Mouse (Mus musculus): ENCODE measurements around the gene Txnrd2.

Txnrd2 gene

DNA sequence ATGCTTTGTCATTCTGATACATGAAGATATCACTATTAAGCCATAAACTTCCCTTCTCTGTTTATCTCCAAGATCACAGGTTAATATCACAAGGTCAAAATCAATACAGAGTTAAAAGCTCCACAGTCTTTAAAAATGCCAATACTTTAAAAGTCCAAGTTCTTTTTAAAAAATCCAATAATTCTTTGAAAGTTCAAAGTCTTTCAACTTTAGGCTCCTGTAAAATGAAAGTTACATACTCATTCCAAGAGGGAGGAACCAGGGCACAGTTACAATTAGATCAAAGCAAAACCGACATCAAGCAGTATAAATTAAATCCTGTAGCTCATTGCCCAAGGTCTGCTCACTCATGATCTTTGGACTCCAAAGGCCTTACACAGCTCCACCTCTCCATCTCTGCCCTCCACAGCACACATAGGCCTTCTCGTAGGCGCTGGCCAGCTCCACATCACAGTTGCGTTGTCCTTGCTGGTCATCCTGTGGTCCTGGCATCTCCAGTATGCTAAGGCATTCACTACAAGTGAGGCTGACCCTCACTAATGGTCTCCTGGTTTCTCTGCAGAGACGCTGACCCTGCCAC is 7.2 kb downstream of the Txnrd2 start:
- in situ Hi-C loops (cut with MboI; ENCODE audit: unreplicated experiment in 2 of 2): loop anchor here in 1 of 2 experiments (25.0 kb wide), 1 partner anchor 854 kb away; no protein-coding TSS in a partner anchor

DNA sequence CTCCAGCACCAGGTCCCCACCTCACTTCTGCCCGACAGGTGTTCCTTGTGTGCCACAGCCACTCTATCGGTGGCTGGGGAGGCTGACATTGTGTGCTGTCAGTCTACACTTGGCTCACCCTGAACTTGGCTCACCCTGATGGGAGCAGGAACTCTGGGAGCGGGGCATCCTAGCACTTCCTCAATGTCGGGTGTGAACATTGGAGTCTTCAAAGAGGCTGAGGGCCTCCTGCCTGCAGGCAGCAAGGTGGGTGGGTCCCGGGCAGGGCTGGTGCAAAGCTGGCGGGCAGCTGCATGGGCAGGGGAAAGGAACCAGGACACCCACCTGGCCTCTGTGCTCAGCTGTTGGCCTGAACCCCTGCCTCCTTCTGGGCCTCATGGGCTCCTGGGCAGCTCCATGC is 9.9 kb downstream of the Txnrd2 start:
- in situ Hi-C loops (cut with MboI; ENCODE audit: unreplicated experiment in 2 of 2): loop anchor here in 1 of 2 experiments (25.0 kb wide), 1 partner anchor 851 kb away; no protein-coding TSS in a partner anchor

GRCm38 (mm10) chr16:18443385-18443841 is 17.2 kb downstream of the Txnrd2 start:
- in situ Hi-C loops (cut with MboI; ENCODE audit: unreplicated experiment in 2 of 2): loop anchor here (5.0 to 25.0 kb wide), 3 partner anchors 51 to 844 kb away; partner anchors contain the start of genes Gnb1l (in 1 of the 2) and Rtl10 (in 1 of the 2)

GRCm38 (mm10) chr16:18447243-18447642 is 21.1 kb downstream of the Txnrd2 start:
- in situ Hi-C loops (cut with MboI; ENCODE audit: unreplicated experiment in 2 of 2): loop anchor here (10.0 to 25.0 kb wide), 2 partner anchors 48 to 840 kb away; partner anchors contain the start of genes Gnb1l (in 1 of the 2) and Rtl10 (in 1 of the 2)

GRCm38 (mm10) chr16:18448104-18448503 is 21.9 kb downstream of the Txnrd2 start:
- in situ Hi-C loops (cut with MboI; ENCODE audit: unreplicated experiment in 2 of 2): loop anchor here (10.0 to 25.0 kb wide), 2 partner anchors 47 to 839 kb away; partner anchors contain the start of genes Gnb1l (in 1 of the 2) and Rtl10 (in 1 of the 2)

GRCm38 (mm10) chr16:18449005-18449404 is 22.8 kb downstream of the Txnrd2 start:
- in situ Hi-C loops (cut with MboI; ENCODE audit: unreplicated experiment in 2 of 2): loop anchor here (10.0 to 25.0 kb wide), 2 partner anchors 46 to 838 kb away; partner anchors contain the start of genes Gnb1l (in 1 of the 2) and Rtl10 (in 1 of the 2)

DNA sequence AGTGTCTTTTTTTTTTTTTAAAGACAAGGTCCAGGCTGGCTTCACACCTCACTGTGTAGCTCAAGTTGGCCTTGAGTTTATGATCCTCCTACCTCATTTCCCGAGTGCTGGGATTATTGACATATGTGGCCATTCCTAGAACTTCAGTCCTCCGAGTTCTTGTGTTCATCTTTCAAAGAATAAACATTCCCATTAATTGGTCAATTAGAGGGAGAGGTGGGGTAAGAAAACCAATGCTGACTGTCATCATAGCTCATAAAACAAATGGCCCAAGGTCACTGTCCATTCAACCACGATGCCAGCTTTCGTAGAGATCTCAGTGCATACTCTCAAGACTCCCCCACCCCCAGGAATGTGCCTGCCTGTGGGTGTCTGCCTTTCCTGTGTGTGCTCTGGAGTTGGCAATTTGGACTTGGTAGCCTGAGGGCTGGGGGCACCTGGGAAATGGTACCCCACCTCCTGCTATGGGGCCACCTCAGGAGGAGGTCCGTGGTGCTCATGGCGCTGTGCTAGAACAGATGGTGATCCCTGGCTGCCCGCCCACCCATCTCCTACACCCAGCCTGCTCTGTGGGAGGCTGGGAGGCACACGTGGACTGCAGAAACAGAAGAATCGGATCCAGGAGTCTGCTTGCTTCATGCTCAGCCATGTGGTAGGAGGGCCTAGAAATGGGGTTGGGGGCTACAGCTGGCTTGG is 25.4 kb downstream of the Txnrd2 start:
- in situ Hi-C loops (cut with MboI; ENCODE audit: unreplicated experiment in 2 of 2): no loop called here

DNA sequence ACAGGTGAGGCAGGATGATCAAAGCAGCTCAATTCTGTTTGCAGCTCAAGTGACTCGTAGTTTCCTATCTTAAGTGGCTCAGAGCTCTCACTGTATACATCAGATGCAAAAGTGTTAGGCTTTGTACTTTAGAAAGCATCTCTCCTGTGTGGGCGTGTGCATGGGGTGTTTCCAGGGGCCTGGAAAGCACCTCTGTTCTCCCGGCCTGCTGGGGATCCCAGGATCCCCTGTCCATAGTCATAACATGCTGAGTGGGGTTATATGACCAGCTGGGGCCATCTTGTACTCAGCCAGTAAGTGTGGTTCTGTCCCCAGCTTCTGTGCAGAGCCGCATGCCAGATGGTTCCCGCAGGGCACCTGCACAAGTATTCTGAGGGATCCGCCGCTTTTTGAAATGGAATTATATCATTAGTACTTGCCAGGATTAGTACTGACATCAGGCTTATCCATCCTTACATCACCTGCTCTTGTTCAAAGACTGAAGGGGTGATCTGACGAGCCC is 26.2 kb downstream of the Txnrd2 start:
- in situ Hi-C loops (cut with MboI; ENCODE audit: unreplicated experiment in 2 of 2): no loop called here

GRCm38 (mm10) chr16:18453846-18454245 is 27.7 kb downstream of the Txnrd2 start:
- in situ Hi-C loops (cut with MboI; ENCODE audit: unreplicated experiment in 2 of 2): no loop called here

GRCm38 (mm10) chr16:18455407-18455806 is 29.2 kb downstream of the Txnrd2 start:
- in situ Hi-C loops (cut with MboI; ENCODE audit: unreplicated experiment in 2 of 2): no loop called here

DNA sequence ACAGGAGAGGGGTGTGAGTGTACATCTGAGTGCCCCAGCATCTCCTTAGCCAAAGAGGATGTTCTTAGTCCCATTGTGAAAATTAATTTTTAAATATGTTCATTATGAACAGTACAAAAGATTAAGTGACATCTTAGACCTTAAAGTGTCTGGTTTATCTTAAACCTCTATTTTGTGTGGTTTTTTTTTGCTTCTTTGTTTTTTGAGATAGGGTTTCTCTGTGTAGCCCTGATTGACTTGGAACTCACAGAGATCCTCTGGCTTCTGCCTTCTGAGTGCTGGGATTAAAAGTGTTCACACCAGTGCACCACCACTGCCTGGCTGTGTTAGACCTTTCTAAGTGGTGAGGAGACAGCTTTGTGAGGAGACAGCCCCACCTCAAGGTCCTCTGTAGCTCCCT is 32.5 kb downstream of the Txnrd2 start:
- in situ Hi-C loops (cut with MboI; ENCODE audit: unreplicated experiment in 2 of 2): no loop called here

- in situ Hi-C loops (cut with MboI; ENCODE audit: unreplicated experiment in 2 of 2): no loop called here
These were observed 33.3 kb downstream of the Txnrd2 start for GRCm38 (mm10) chr16:18459335-18459954.

DNA sequence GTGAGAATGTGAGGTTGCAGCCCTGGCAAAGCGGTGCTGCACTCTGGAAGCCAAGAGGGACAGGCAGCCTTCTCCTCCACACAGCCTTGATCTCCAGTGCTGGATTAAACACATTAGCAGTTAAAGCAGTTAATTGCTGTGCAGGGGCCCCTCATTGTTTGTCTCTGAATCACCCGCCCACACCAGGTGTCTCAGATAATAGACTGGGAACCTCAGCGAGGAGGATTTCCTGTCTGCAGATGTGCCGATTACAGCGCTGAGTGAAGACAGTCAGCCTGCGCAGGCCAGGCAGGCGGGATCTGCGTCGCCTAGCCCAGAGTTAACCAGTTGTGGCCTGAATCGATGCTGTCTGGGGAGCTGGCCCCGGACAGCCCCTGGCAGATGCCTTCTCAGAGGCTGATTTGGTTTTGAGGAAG is 33.8 kb downstream of the Txnrd2 start:
- in situ Hi-C loops (cut with MboI; ENCODE audit: unreplicated experiment in 2 of 2): loop anchor here in 1 of 2 experiments (5.0 kb wide), 1 partner anchor 37 kb away; the partner anchor contains the start of genes Gnb1l and Rtl10

GRCm38 (mm10) chr16:18460826-18461225 is 34.6 kb downstream of the Txnrd2 start:
- in situ Hi-C loops (cut with MboI; ENCODE audit: unreplicated experiment in 2 of 2): loop anchor here in 1 of 2 experiments (5.0 kb wide), 1 partner anchor 36 kb away; the partner anchor contains the start of genes Gnb1l and Rtl10

- in situ Hi-C loops (cut with MboI; ENCODE audit: unreplicated experiment in 2 of 2): loop anchor here in 1 of 2 experiments (5.0 kb wide), 1 partner anchor 35 kb away; the partner anchor contains the start of genes Gnb1l and Rtl10
These were observed 35.8 kb downstream of the Txnrd2 start for GRCm38 (mm10) chr16:18462031-18462430.

DNA sequence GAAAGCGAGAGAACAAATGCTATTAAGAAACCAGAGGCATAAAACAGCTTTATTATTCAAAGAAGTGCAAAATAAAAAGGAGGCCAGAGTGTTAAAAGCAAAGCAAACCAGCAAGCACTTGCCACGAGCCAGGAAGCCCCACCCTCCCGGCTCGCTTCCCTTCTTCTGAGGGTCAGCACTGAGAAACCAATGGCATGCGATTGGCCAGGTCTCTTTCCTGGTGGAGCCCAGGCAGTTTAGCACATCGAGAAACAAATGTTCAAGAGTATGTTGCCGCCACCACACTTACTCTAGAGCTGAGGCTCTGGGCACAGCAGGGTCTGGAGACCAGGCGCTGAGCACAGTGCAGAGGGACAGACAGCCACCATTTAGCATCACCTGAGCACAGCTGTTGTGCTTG is 36.4 kb downstream of the Txnrd2 start:
- in situ Hi-C loops (cut with MboI; ENCODE audit: unreplicated experiment in 2 of 2): loop anchor here in 1 of 2 experiments (5.0 kb wide), 1 partner anchor 35 kb away; the partner anchor contains the start of genes Gnb1l and Rtl10

GRCm38 (mm10) chr16:18464271-18464670 is 38.1 kb downstream of the Txnrd2 start:
- in situ Hi-C loops (cut with MboI; ENCODE audit: unreplicated experiment in 2 of 2): loop anchor here in 1 of 2 experiments (5.0 kb wide), 1 partner anchor 33 kb away; the partner anchor contains the start of genes Gnb1l and Rtl10

GRCm38 (mm10) chr16:18470829-18471228 is 44.6 kb downstream of the Txnrd2 start:
- in situ Hi-C loops (cut with MboI; ENCODE audit: unreplicated experiment in 2 of 2): no loop called here

- in situ Hi-C loops (cut with MboI; ENCODE audit: unreplicated experiment in 2 of 2): no loop called here
These were observed 45.3 kb downstream of the Txnrd2 start for GRCm38 (mm10) chr16:18471381-18471955.

DNA sequence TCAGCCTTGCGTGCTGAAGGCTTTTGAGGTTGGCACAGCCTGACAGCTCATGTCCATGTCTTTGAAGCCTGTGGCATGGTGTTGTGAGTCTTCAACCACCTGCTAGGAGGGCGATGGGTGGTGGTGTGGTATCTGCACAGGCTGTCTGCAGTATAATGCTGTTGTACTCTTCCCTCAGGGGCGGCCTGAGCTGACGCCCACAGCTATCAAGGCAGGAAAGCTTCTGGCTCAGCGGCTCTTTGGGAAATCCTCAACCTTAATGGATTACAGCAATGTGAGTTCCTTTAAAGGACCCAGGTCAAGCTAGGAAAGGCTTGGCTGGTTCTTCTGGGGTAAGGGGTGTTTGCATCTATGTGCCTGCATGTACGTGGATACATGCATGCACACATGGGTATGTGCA is 45.8 kb downstream of the Txnrd2 start:
- in situ Hi-C loops (cut with MboI; ENCODE audit: unreplicated experiment in 2 of 2): no loop called here

Measured in v-Abl transformed pro-B cells (cell line).